Mouse (Mus musculus) embryonic facial prominence, embryonic 13.5 days (tissue): ENCODE results near the gene Zfp119a. TPM values are rescaled to one million over a fixed set of nuclear protein-coding genes. Genes with fewer than 3 reads are reported as not detected.
"Not testable (repeated sequence)": the region's sequence is repeated elsewhere in the genome, so short reads cannot be mapped to it uniquely, and the experiment has no call there.

Experiments
- ATAC-seq: fragments of 200-750 bp; cut with Nextera tagmentation; 2 replicates; pipeline ENCODE4 v1.8.0; 2017; ENCODE audit warnings: low read depth; ENCODE audit not compliant: insufficient number of reproducible peaks, insufficient read depth, low FRiP score, low TSS enrichment
- H3K27ac ChIP-seq: fragments of 300-500 bp; sonication (generic); 2 replicates; pipeline ENCODE4 v1.5.1; 2015; ENCODE audit warnings: moderate library complexity, mild to moderate bottlenecking, inconsistent platforms
- H3K27me3 ChIP-seq: fragments of 300-500 bp; sonication (generic); 2 replicates; pipeline ENCODE4 v1.6.1; 2015; ENCODE audit warnings: mild to moderate bottlenecking, inconsistent platforms
- H3K36me3 ChIP-seq: fragments of 300-500 bp; sonication (generic); 2 replicates; pipeline ENCODE4 v1.6.1; 2015; ENCODE audit warnings: mild to moderate bottlenecking, inconsistent platforms
- H3K4me1 ChIP-seq: fragments of 300-500 bp; sonication (generic); 2 replicates; pipeline ENCODE4 v1.6.1; 2015; ENCODE audit warnings: inconsistent platforms
- H3K4me2 ChIP-seq: fragments of 300-500 bp; sonication (generic); 2 replicates; pipeline ENCODE4 v1.6.1; 2015; ENCODE audit warnings: moderate library complexity, mild to moderate bottlenecking, inconsistent platforms
- H3K4me3 ChIP-seq: fragments of 300-500 bp; sonication (generic); 2 replicates; pipeline ENCODE4 v1.5.1; 2015; ENCODE audit warnings: mild to moderate bottlenecking, inconsistent platforms
- H3K9ac ChIP-seq: fragments of 300-500 bp; sonication (generic); 2 replicates; pipeline ENCODE4 v1.6.1; 2015; ENCODE audit warnings: mild to moderate bottlenecking, inconsistent platforms
- H3K9me3 ChIP-seq: fragments of 300-500 bp; sonication (generic); 2 replicates; pipeline ENCODE4 v1.6.1; 2016; ENCODE audit warnings: inconsistent platforms
- WGBS: fragments of 180-500 bp; shearing (Covaris S2); methylation state at CpG from one replicate; pipeline ENCODE4 v1.1.7; 2015; ENCODE audit warnings: mixed read lengths; 5-methylcytosine and 5-hydroxymethylcytosine counted together
- polyA plus RNA-seq: library from polyadenylated mRNA; unstranded; fragments of >200 nt; fragmentation: Nextera tagmentation; extraction: Ambion mirVana; gene quantifications from 2 replicates; pipeline ENCODE4 v1.2.1, GENCODE M21; 2015

Zfp119a gene
- 11.0 and 11.2 TPM in 2 replicates for polyA plus RNA-seq

- peak; percentile 99 for ATAC-seq
- not testable (repeated sequence) for H3K36me3 ChIP-seq, H3K27me3 ChIP-seq, H3K9me3 ChIP-seq, H3K4me1 ChIP-seq
- peak within 1 kb of the TSS; percentile 51 for H3K4me3 ChIP-seq
- H3K9ac ChIP-seq, result peak within 1 kb of the TSS; percentile 72
- H3K4me2 ChIP-seq, result peak within 1 kb of the TSS; percentile 62
- 0% methylated on average over 43 of the region's 53 CpGs for WGBS
- peak within 1 kb of the TSS; percentile 78 for H3K27ac ChIP-seq
Measured at GRCm38 (mm10) chr17:55878636-55879369, at the start of gene Zfp119a. TSS of gene Zfp119a (minus strand) at chr17:55878930.

DNA sequence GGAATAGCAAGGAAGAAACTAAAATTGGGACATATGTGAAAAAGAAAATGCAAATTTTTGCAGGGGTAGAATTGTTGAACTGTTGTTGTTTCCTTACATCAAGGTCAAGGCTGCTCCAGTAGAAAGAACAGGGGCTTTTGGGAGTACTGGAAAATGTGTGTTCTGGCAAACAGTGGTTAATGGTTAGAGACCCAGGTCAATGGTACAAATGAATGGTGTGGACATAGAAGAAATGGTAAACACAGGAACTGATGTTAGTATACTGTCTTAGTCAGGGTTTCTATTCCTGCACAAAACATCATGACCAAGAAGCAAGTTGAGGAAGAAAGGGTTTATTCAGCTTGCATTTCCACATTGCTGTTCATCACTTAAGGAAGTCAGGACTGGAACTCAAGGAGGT lies 27.9 kb upstream of the Zfp119a start:
- ATAC-seq, result no peak
- H3K4me3 ChIP-seq, result no peak overlapping the region
- no peak overlapping the region for H3K4me2 ChIP-seq
- H3K4me1 ChIP-seq, result no peaks in the 10 kb centered on the region
- no peak overlapping the region for H3K9ac ChIP-seq
- no peaks in the 10 kb centered on the region for H3K9me3 ChIP-seq
- H3K36me3 ChIP-seq, result no peaks in the 10 kb centered on the region
- no peak overlapping the region for H3K27ac ChIP-seq
- no peaks in the 10 kb centered on the region for H3K27me3 ChIP-seq

GRCm38 (mm10) chr17:55904131-55904530 lies 25.4 kb upstream of the Zfp119a start:
- no peaks in the 10 kb centered on the region for H3K4me1 ChIP-seq
- no peak overlapping the region for H3K9ac ChIP-seq
- no peak for ATAC-seq
- H3K4me2 ChIP-seq, result no peak overlapping the region
- H3K27ac ChIP-seq, result no peak overlapping the region
- no peaks in the 10 kb centered on the region for H3K27me3 ChIP-seq
- H3K4me3 ChIP-seq, result no peak overlapping the region
- 73% methylated on average over 6 of the region's 6 CpGs for WGBS
- H3K9me3 ChIP-seq, result 0 out of 2 replicates have a peak, but pooled peaks cover under 1% of the 10 kb centered on the region
- no peaks in the 10 kb centered on the region for H3K36me3 ChIP-seq

DNA sequence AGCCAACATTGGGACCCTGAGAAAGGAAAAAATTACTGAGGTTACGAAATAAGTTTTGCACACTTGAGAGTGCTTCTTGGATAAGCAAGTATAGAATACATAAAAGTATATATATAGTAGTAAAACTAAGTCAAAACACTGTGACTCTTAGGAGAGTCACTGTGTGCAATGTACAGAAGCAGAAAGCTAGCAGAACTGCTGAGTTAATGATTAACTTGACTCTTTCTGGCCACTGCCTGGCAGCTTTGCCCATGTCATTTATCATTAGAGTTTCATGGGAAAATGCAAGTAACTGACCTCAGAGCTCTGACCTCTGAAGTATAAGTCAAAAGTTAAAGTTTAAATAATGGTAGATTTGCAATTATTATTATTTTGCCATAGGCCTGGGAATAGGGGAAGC lies 25.0 kb upstream of the Zfp119a start:
- 0 out of 2 replicates have a peak, but pooled peaks cover 3% of the 10 kb centered on the region for H3K9me3 ChIP-seq
- no peaks in the 10 kb centered on the region for H3K36me3 ChIP-seq
- H3K27me3 ChIP-seq, result no peaks in the 10 kb centered on the region
- no peak overlapping the region for H3K9ac ChIP-seq
- no peaks in the 10 kb centered on the region for H3K4me1 ChIP-seq
- H3K4me3 ChIP-seq, result no peak overlapping the region
- H3K27ac ChIP-seq, result no peak overlapping the region
- H3K4me2 ChIP-seq, result no peak overlapping the region
- ATAC-seq, result no peak
- 81% methylated on average over 1 of the region's 1 CpGs for WGBS

DNA sequence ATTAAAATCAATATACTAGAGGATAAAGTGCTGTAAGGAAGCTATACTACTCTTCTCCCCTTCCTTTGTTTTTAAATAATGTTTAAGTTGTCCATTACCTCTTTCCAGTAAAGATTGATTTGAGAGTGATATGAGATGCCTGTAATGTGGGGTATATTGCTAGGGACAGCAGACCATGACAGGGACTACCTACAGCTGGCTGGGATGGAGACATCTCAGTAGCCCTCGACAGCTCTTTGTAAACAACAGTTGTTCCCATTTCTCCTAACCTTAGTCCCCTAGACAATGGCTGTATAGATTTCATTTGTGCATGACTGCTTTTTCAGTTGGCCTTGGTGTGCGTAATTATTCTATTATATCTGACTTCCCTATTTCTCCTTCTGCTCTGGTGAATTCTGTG lies 24.4 kb upstream of the Zfp119a start:
- no peak overlapping the region for H3K9ac ChIP-seq
- peaks cover 5% of the 10 kb centered on the region for H3K36me3 ChIP-seq
- no peak overlapping the region for H3K4me2 ChIP-seq
- no peaks in the 10 kb centered on the region for H3K4me1 ChIP-seq
- H3K4me3 ChIP-seq, result no peak overlapping the region
- no peak overlapping the region for H3K27ac ChIP-seq
- ATAC-seq, result no peak
- peaks cover 8% of the 10 kb centered on the region; the same call in 1 of the 2 replicates for H3K9me3 ChIP-seq
- no peaks in the 10 kb centered on the region for H3K27me3 ChIP-seq
- WGBS, result 65% methylated on average over 2 of the region's 2 CpGs

GRCm38 (mm10) chr17:55892406-55892955 lies 13.8 kb upstream of the Zfp119a start:
- not testable (repeated sequence) for ATAC-seq, H3K27me3 ChIP-seq, H3K4me1 ChIP-seq, H3K27ac ChIP-seq, H3K9ac ChIP-seq, H3K9me3 ChIP-seq
- 16% methylated on average over 6 of the region's 8 CpGs for WGBS
- Histone ChIP-seq H3K4me2 (peak overlapping the region; percentile 60), H3K36me3 (peaks cover 16% of the 10 kb centered on the region), H3K4me3 (peak overlapping the region; percentile 51)

DNA sequence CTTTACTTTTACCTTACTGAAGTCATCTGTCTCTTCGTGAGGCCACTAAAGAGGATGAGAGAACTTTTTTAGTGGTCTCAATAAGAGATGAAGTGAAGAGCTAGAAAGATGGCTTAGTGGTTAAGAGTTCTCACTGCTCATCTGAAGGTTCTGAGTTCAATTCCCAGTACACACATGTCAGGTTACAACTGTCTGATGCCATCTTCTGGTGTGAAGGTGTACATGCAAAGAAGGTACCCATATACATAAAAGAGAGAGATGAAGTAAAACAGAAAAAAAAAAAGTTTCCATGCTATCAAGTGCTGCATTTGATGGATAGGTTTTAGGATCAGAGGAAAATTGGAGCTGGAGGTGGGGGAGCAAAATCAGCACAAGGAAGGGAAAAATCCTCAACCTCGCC lies 6.2 kb upstream of the Zfp119a start:
- Histone ChIP-seq H3K4me2 (no peak overlapping the region), H3K4me3 (no peak overlapping the region), H3K27ac (no peak overlapping the region), H3K27me3 (peaks cover 3% of the 10 kb centered on the region; the same call in 1 of the 2 replicates), H3K36me3 (no peaks in the 10 kb centered on the region), H3K9me3 (no peaks in the 10 kb centered on the region), H3K9ac (no peak overlapping the region), H3K4me1 (no peaks in the 10 kb centered on the region)
- whole genome bisulfite sequencing, result 52% methylated on average over 2 of the region's 2 CpGs
- no peak for ATAC-seq

GRCm38 (mm10) chr17:55883631-55884030 lies 4.9 kb upstream of the Zfp119a start:
- H3K9ac ChIP-seq, result no peak overlapping the region
- no peaks in the 10 kb centered on the region for H3K4me1 ChIP-seq
- H3K27me3 ChIP-seq, result peaks cover 3% of the 10 kb centered on the region; the same call in 1 of the 2 replicates
- H3K27ac ChIP-seq, result no peak overlapping the region
- no peak for ATAC-seq
- no peak overlapping the region for H3K4me3 ChIP-seq
- no peaks in the 10 kb centered on the region for H3K9me3 ChIP-seq
- WGBS, result 56% methylated on average over 2 of the region's 2 CpGs
- H3K36me3 ChIP-seq, result no peaks in the 10 kb centered on the region
- H3K4me2 ChIP-seq, result no peak overlapping the region

DNA sequence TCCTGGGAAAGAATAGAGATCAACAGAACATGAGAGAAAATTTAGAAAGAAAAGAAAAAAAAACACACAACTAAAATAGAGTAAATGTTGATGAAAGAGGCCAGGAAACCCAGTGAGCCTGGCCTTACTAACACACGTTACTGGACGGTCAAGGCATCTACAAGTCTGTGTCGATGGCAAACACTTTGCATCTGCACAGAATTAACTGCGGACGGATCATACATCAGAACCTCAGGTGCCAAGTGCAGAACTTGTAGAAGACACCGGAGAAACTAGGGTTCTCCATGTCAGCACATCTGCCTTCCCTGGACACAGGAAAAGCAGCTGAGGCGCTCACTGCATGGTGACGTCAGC lies 471 bp downstream of the Zfp119a start:
- H3K4me1 ChIP-seq, H3K27me3 ChIP-seq, ATAC-seq, H3K36me3 ChIP-seq, H3K9me3 ChIP-seq: not testable (repeated sequence)
- WGBS, result 0% methylated on average over 7 of the region's 8 CpGs
- Histone ChIP-seq H3K27ac (peak overlapping the region; percentile 75), H3K4me2 (peak overlapping the region; percentile 62), H3K9ac (peak overlapping the region; percentile 63), H3K4me3 (peak overlapping the region; percentile 51)

DNA sequence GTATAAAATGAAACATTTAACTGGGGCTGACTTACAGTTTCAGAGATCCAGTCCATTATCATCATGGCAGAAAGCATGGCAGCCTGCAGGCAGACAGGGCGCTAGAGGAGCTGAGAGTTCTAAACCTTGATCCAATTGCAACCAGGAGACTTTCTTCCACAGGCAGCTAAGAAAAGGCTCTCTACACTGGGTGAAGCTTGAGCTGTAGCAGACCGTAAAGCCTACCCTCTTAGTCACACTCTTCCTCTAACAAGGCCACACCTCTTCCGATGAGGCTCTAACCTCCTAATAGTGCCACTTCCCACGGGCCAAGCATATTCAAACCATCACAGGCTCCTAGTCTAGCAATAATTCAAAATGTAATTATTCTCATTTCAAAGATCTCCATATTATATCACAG lies 1.5 kb downstream of the Zfp119a start:
- Histone ChIP-seq H3K9me3 (no peaks in the 10 kb centered on the region), H3K27ac (no peak overlapping the region), H3K9ac (no peak overlapping the region), H3K4me2 (no peak overlapping the region), H3K4me1 (peaks cover 9% of the 10 kb centered on the region; the same call in 1 of the 2 replicates), H3K4me3 (no peak overlapping the region), H3K36me3 (peaks cover 4% of the 10 kb centered on the region; the same call in 1 of the 2 replicates), H3K27me3 (no peaks in the 10 kb centered on the region)
- no peak for ATAC-seq
- WGBS, result 86% methylated on average over 4 of the region's 4 CpGs

DNA sequence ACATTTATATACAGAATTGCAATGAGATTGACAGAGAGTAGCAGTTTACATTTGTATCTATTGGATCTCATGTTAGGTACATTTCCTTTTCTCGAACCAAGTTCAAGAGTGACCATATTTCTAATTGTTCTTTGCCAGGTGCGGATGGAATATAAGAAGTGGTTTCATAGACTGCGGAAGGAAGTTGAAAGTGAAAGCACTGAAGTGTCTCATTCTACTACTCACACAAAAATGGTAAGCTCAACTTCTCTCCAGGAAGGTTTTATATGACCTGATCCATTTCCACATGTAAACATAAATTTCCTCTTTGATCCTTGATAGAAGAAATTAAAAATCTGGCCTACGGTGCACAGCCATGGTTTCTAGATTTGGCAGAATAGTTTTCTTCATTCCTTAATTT lies 35.7 kb downstream of the Zfp119a start:
- Histone ChIP-seq H3K9me3 (no peaks in the 10 kb centered on the region), H3K4me2 (no peak overlapping the region), H3K4me3 (no peak overlapping the region), H3K9ac (no peak overlapping the region), H3K27me3 (no peaks in the 10 kb centered on the region), H3K36me3 (no peaks in the 10 kb centered on the region), H3K27ac (no peak overlapping the region), H3K4me1 (no peaks in the 10 kb centered on the region)
- 90% methylated on average over 4 of the region's 4 CpGs for WGBS
- ATAC-seq, result no peak

GRCm38 (mm10) chr17:55821566-55821965 lies 57.2 kb downstream of the Zfp119a start:
- H3K4me2 ChIP-seq, result no peak overlapping the region
- H3K27ac ChIP-seq, result no peak overlapping the region
- ATAC-seq, result no peak
- WGBS, result 65% methylated on average over 1 of the region's 1 CpGs
- H3K9me3 ChIP-seq, result no peaks in the 10 kb centered on the region
- no peak overlapping the region for H3K4me3 ChIP-seq
- no peak overlapping the region for H3K9ac ChIP-seq
- no peaks in the 10 kb centered on the region for H3K36me3 ChIP-seq
- no peaks in the 10 kb centered on the region for H3K27me3 ChIP-seq
- no peaks in the 10 kb centered on the region for H3K4me1 ChIP-seq
